Mouse (Mus musculus) lung, embryonic 16.5 days (tissue): ENCODE data around the gene Hck. TPM values are rescaled to one million over a fixed set of nuclear protein-coding genes. Genes with fewer than 3 reads are reported as not detected.

Experiments used
- ATAC-seq: fragments of 200-750 bp; cut with Nextera tagmentation; 2 replicates; pipeline ENCODE4 v1.8.0; 2017; ENCODE audit warnings: low read depth, mild to moderate bottlenecking, moderate library complexity
- H3K27ac ChIP-seq: fragments of 300-500 bp; sonication (generic); 2 replicates; pipeline ENCODE4 v1.5.1; 2014; ENCODE audit warnings: mild to moderate bottlenecking, control low read depth, low read length
- H3K27me3 ChIP-seq: fragments of 300-500 bp; sonication (generic); 2 replicates; pipeline ENCODE4 v1.6.1; 2014; ENCODE audit warnings: low read depth, low read length, mixed read lengths; ENCODE audit not compliant: control insufficient read depth, insufficient read depth
- H3K36me3 ChIP-seq: fragments of 300-500 bp; sonication (generic); 2 replicates; pipeline ENCODE4 v1.6.1; 2014; ENCODE audit warnings: low read length; ENCODE audit not compliant: control insufficient read depth, insufficient read depth
- H3K4me1 ChIP-seq: fragments of 300-500 bp; sonication (generic); replicated peaks from 2 replicates; pipeline ENCODE4 v1.6.1; 2014; ENCODE audit warnings: low read length, mixed read lengths; ENCODE audit not compliant: control insufficient read depth, insufficient read depth
- H3K4me2 ChIP-seq: fragments of 300-500 bp; sonication (generic); 2 replicates; pipeline ENCODE4 v1.6.1; 2014; ENCODE audit warnings: low read depth, low read length, control low read depth
- H3K4me3 ChIP-seq: fragments of 300-500 bp; sonication (generic); 2 replicates; pipeline ENCODE4 v1.5.1; 2014; ENCODE audit warnings: mild to moderate bottlenecking, low read length, control low read depth
- H3K9ac ChIP-seq: fragments of 300-500 bp; sonication (generic); 2 replicates; pipeline ENCODE4 v1.6.1; 2014; ENCODE audit warnings: low read length, control low read depth
- H3K9me3 ChIP-seq: fragments of 300-500 bp; sonication (generic); 2 replicates; pipeline ENCODE4 v1.6.1; 2016; ENCODE audit warnings: low read length; ENCODE audit not compliant: control insufficient read depth
- WGBS: fragments of 180-500 bp; shearing (Covaris S2); extraction: QIAGEN DNeasy Blood & Tissue Kit; methylation state at CpG from one replicate; pipeline ENCODE4 v1.1.7; 2014; 5-methylcytosine and 5-hydroxymethylcytosine counted together
- polyA plus RNA-seq: library from polyadenylated mRNA; unstranded; fragments of >200 nt; fragmentation: Nextera tagmentation; extraction: Ambion mirVana; gene quantifications from 2 replicates; pipeline ENCODE4 v1.2.1, GENCODE M21; 2015

Gene Hck
- polyA plus RNA-seq, 1 experiment from 2014 or later: 4.5 TPM

DNA sequence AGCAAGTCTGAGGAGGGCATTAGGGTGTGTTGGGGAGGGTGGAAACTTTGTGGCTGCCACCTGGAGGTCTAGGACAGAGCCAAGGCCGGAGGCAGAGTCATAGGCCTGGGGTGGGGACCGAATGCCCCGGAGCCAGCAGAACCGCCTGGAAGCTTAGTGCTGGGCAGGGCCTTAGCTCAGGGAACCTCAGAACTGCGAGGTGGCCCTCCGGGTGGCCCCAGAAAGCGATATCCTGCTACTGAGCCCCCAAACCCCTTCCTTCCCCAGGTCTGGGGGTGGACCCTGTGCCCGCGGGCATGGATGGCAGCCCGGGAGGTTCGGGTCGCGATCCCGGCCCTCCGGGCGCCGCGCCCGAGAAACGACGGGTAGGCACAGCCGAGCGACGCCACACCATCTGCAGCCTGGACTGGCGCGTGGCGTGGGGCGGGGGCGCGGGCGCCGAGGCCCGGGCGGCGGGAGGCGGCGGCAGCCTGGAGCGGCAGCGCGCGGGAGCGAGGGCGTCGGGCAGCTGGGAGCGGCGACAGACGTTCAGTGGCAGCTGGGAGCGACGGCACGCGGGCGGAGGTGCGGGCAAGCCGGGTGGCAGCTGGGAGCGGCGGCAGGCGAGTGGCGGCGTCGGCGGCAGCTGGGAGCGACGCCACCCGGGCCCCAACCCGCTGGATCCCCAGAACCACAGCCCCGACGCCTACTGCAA lies 36.6 kb upstream of the Hck start:
- Histone ChIP-seq H3K27ac (no peak overlapping the region), H3K9me3 (no peaks in the 10 kb centered on the region), H3K4me2 (peak overlapping the region; percentile 49), H3K4me1 (no peaks in the 10 kb centered on the region; the same call in 1 of the 2 replicates), H3K9ac (peak overlapping the region; percentile 26; the same call in 1 of the 2 replicates), H3K4me3 (peak overlapping the region; percentile 36), H3K27me3 (peaks cover 37% of the 10 kb centered on the region), H3K36me3 (no peaks in the 10 kb centered on the region)
- peak; percentile 41; the same call in 1 of the 2 replicates for ATAC-seq
- 12% methylated on average over 39 of the region's 67 CpGs for WGBS

DNA sequence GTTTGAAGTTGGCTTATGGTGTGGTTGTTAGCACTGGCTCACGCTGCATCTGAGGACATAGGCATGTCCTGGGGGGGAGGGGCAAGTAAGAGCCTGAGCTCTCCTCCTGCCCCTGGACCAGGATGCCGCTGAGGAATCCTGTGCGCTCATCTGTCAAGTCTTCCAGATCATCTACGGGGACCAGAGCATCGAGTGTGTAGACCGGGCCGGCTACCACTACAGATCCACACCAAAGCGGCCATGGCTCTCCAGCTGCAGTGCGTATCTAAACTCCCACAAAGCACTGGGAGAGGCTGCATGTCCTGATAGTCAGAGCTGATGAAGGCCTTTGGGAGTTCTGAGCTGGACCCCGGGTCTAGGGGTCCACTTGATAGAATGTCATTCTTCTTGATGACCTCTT lies 33.6 kb upstream of the Hck start:
- Histone ChIP-seq H3K9ac (no peak overlapping the region), H3K27ac (no peak overlapping the region), H3K4me2 (no peak overlapping the region), H3K4me1 (no peaks in the 10 kb centered on the region; the same call in 1 of the 2 replicates), H3K4me3 (no peak overlapping the region), H3K36me3 (no peaks in the 10 kb centered on the region), H3K27me3 (peaks cover 33% of the 10 kb centered on the region), H3K9me3 (no peaks in the 10 kb centered on the region)
- no peak for ATAC-seq
- 85% methylated on average over 10 of the region's 10 CpGs for WGBS

DNA sequence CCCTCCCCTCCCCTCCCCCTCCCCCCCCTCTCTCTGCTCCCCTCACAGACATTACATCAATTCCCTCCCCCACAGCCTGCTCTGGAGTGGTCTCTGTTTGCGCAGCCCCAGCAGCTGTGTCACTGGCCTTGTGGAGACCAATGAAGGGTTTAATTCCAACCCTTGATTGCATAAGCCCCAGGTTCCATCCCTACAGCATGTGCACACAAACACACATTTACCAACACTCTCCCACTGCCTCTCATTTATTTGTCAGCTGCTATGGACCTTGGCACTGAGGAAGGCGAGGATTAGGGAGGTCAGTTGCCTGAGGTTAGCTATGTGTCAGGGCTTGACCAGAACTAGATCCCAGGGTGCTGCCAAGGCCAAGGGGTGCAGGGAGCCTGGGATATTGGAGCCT lies 32.3 kb upstream of the Hck start:
- 26% methylated on average over 2 of the region's 2 CpGs for WGBS
- H3K4me2 ChIP-seq: no peak overlapping the region
- no peaks in the 10 kb centered on the region for H3K36me3 ChIP-seq
- ATAC-seq: no peak
- no peak overlapping the region for H3K9ac ChIP-seq
- H3K9me3 ChIP-seq: no peaks in the 10 kb centered on the region
- H3K4me1 ChIP-seq: no peaks in the 10 kb centered on the region; the same call in 1 of the 2 replicates
- H3K27ac ChIP-seq: no peak overlapping the region
- H3K4me3 ChIP-seq: no peak overlapping the region
- peaks cover 22% of the 10 kb centered on the region for H3K27me3 ChIP-seq

DNA sequence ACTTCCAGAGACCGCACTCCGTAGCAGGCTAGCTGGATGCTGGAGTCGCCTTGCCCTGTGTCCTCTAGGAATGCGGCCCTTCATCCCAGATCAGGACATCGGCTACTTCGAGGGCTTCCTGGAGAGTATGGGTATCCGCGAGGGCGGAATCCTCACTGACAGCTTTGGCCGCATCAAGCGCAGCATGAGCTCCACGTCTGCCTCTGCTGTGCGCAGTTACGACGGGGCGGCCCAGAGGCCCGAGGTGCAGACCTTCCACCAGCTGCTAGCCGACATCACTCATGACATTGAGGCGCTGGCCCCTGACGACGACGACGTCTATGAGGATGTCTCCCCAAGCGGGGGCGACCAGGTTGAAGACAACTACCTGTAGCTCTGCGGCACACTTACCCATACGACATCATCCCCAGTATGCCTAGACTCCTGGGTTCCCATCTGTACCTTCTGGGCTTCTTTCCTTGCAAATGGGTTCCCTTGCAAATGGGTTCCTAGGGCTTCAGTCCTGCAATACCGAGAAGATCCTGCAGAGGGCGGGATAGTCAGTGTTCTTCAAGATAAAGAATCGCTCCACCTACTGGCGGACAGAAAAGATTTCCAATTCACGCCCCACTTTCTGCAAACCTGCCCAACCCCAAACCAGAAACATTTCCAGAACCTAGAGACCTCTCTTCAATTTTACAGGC lies 27.3 kb upstream of the Hck start:
- no peaks in the 10 kb centered on the region for H3K9me3 ChIP-seq
- no peak overlapping the region for H3K9ac ChIP-seq
- no peak overlapping the region for H3K4me2 ChIP-seq
- no peaks in the 10 kb centered on the region for H3K27me3 ChIP-seq
- no peak overlapping the region for H3K4me3 ChIP-seq
- WGBS: 32% methylated on average over 32 of the region's 32 CpGs
- no peaks in the 10 kb centered on the region for H3K4me1 ChIP-seq
- no peak for ATAC-seq
- no peaks in the 10 kb centered on the region for H3K36me3 ChIP-seq
- no peak overlapping the region for H3K27ac ChIP-seq

DNA sequence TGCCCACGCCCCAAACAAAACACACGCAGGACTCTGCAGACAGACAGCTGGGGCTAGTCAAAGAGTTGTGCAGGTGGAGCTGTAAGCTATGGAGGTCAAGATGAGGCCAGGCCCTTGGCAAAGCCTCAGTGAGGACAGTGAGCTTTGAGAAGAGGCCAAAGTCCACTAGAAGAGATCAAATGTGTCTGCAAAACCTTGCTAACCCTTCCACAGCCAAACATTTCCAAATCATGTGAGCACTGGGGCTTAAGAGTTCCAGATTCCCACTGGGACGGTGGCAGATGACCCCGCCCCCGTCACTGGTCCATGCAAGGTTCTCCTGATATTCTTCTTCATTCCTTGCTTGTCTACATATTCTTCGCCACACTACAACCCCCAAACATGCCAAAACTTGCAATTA lies 26.4 kb upstream of the Hck start:
- no peak for ATAC-seq
- Histone ChIP-seq H3K4me1 (no peaks in the 10 kb centered on the region), H3K27me3 (no peaks in the 10 kb centered on the region), H3K4me3 (no peak overlapping the region), H3K9ac (no peak overlapping the region), H3K27ac (no peak overlapping the region), H3K36me3 (no peaks in the 10 kb centered on the region), H3K4me2 (no peak overlapping the region), H3K9me3 (no peaks in the 10 kb centered on the region)
- WGBS: 71% methylated on average over 6 of the region's 6 CpGs

DNA sequence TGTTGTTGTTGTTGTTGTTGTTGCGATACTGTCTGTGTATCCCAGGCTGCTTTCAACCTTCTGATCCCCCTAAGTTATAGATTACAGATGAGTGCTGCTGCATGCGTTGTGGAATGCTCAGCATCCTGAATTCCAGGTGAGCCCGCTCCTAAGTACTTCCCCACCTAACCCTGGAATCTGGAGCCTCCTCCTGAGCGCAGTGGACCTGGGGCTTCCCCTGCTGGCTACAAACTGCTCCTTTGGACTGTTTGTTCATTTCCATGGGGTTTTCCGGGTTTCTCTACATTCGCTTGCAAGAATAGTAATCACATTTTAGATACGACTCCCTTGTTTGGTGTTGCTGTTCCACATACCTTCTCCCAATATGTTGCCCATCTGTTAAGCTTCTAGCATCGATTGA lies 25.0 kb upstream of the Hck start:
- Histone ChIP-seq H3K4me1 (no peaks in the 10 kb centered on the region), H3K4me3 (no peak overlapping the region), H3K27me3 (no peaks in the 10 kb centered on the region), H3K9me3 (no peaks in the 10 kb centered on the region), H3K9ac (no peak overlapping the region), H3K27ac (no peak overlapping the region), H3K4me2 (no peak overlapping the region), H3K36me3 (no peaks in the 10 kb centered on the region)
- ATAC-seq: no peak
- WGBS: 75% methylated on average over 8 of the region's 8 CpGs

DNA sequence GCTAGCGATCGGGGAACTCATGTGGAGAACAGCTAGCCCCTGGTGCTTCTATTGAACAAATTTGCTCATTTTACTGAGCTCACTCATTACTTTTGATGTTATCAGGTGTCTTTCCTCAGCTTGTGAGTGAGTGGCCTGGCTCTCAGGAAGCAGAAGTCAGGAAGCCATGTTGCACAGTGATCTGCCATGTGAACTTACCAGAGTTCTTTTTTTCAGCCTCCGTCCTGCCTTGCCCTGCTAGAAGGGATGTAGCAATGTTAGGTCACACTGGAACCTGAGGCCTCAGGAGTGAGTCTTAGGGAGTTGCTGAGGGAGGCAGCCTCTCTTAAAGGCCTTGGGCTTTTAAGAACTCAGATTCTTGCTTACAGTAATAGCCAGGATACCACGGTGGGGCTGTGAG lies 24.4 kb upstream of the Hck start:
- Histone ChIP-seq H3K9me3 (no peaks in the 10 kb centered on the region), H3K4me2 (no peak overlapping the region), H3K36me3 (no peaks in the 10 kb centered on the region), H3K27me3 (no peaks in the 10 kb centered on the region), H3K9ac (no peak overlapping the region), H3K4me3 (no peak overlapping the region), H3K27ac (peak overlapping the region; percentile 28), H3K4me1 (no peaks in the 10 kb centered on the region)
- ATAC-seq: no peak
- 55% methylated on average over 4 of the region's 4 CpGs for WGBS

DNA sequence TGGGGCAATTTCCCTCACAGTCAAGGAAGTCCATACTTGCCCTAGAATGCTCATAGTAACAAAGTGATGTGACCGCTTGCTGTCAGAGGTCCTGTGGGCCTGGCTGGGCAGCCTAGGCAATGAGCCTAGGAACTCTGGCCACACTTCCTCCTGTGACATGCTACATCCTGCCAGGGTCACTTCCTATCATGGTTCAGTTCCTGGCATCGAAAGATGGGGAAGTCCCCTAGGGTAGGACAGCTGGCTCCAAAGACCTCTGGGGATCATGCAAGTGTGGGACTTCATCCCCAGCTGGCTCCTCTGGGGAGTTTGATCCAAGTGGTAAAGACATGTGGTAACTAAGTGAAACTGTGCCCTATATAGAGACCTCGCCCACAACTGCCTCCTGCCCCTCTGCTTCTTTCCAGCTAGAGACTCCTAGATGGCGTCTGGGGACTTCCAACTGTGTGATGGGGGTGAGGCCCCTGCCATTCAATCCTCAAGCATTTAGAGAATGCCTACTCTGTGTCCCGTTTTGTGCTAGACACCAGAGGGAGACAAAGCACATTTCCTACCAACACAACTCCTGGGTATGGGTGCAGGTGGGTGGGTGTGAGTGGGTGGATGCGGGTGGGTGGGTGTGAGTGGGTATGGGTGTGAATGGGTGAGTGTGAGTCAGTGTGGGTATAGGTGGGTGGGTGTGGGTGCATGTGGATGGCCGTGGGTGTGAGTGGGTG lies 23.8 kb upstream of the Hck start:
- H3K4me3 ChIP-seq: no peak overlapping the region
- no peaks in the 10 kb centered on the region for H3K27me3 ChIP-seq
- peak; percentile 47; the same call in 1 of the 2 replicates for ATAC-seq
- 60% methylated on average over 7 of the region's 7 CpGs for WGBS
- H3K9me3 ChIP-seq: no peaks in the 10 kb centered on the region
- H3K4me2 ChIP-seq: no peak overlapping the region
- no peaks in the 10 kb centered on the region for H3K36me3 ChIP-seq
- no peak overlapping the region for H3K9ac ChIP-seq
- H3K27ac ChIP-seq: peak overlapping the region; percentile 28
- no peaks in the 10 kb centered on the region for H3K4me1 ChIP-seq

DNA sequence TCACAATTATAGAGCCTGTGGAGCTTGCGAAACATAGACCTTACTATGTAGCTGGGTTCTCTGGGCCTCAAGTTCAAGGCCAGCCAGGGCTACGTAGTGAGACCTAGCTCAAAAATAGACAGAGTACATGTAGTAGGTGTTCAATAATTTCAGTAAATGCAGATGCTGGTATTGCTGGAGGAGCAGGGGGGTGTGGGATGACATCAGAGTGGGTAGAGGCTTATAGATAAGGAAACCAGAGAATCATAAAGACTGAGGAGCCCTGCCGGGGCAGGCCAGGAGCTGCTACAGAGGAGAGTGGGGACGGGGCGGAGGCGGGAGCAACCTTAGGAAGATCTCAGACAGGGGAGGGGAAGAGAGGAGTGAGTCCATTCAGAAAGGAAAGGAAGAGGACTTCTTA lies 22.7 kb upstream of the Hck start:
- Histone ChIP-seq H3K4me1 (no peaks in the 10 kb centered on the region; the same call in 1 of the 2 replicates), H3K9me3 (no peaks in the 10 kb centered on the region), H3K27ac (no peak overlapping the region), H3K4me2 (no peak overlapping the region), H3K4me3 (no peak overlapping the region), H3K9ac (no peak overlapping the region), H3K36me3 (no peaks in the 10 kb centered on the region), H3K27me3 (no peaks in the 10 kb centered on the region)
- WGBS: 80% methylated on average over 6 of the region's 6 CpGs
- ATAC-seq: no peak
